Mouse (Mus musculus): ENCODE results near the gene Dgke. TPM values are rescaled to one million over a fixed set of nuclear protein-coding genes. Genes with fewer than 3 reads are reported as not detected.

Dgke gene
- total and polyA plus RNA-seq, 2 experiments from 2014 or later: 14.6 to 33.5 TPM

GRCm38 (mm10) chr11:89039325-89039724, 27.3 kb downstream of the Dgke start:
- DNase-seq (ENCODE audit: low spot score): peak; percentile 65
- Histone ChIP-seq H3K36me3 (ENCODE audit: insufficient read depth, low read length) (peaks cover 35% of the 10 kb centered on the region), H3K4me3 (ENCODE audit: low read length) (no peak overlapping the region), H3K27ac (no peak overlapping the region), H3K9me3 (ENCODE audit: low read length) (no peaks in the 10 kb centered on the region), H3K4me1 (ENCODE audit: insufficient read depth, low read length) (no peaks in the 10 kb centered on the region), H3K4me2 (ENCODE audit: low read depth, low read length) (no peak overlapping the region), H3K27me3 (ENCODE audit: insufficient read depth, low read length) (no peaks in the 10 kb centered on the region), H3K9ac (replicated peaks; ENCODE audit: low read length) (no peak overlapping the region)
- 14% methylated on average over 3 of the region's 3 CpGs for WGBS
- no peak for ATAC-seq
- peak; percentile 84 for TF ChIP-seq CTCF (IDR thresholded peaks at IDR 0.05; ENCODE audit: low read depth)

GRCm38 (mm10) chr11:89038496-89038895, 28.2 kb downstream of the Dgke start:
- ATAC-seq (no peak), DNase-seq (ENCODE audit: low spot score) (no peak)
- H3K4me2 ChIP-seq (ENCODE audit: low read depth, low read length): no peak overlapping the region
- no peak overlapping the region for H3K27ac ChIP-seq
- 83% methylated on average over 6 of the region's 6 CpGs for WGBS
- no peak overlapping the region for H3K4me3 ChIP-seq (ENCODE audit: low read length)
- no peak for TF ChIP-seq CTCF (IDR thresholded peaks at IDR 0.05; ENCODE audit: low read depth)
- H3K9me3 ChIP-seq (ENCODE audit: low read length): no peaks in the 10 kb centered on the region
- no peaks in the 10 kb centered on the region for H3K4me1 ChIP-seq (ENCODE audit: insufficient read depth, low read length)
- H3K27me3 ChIP-seq (ENCODE audit: insufficient read depth, low read length): no peaks in the 10 kb centered on the region
- peaks cover 33% of the 10 kb centered on the region for H3K36me3 ChIP-seq (ENCODE audit: insufficient read depth, low read length)
- no peak overlapping the region for H3K9ac ChIP-seq (replicated peaks; ENCODE audit: low read length)

DNA sequence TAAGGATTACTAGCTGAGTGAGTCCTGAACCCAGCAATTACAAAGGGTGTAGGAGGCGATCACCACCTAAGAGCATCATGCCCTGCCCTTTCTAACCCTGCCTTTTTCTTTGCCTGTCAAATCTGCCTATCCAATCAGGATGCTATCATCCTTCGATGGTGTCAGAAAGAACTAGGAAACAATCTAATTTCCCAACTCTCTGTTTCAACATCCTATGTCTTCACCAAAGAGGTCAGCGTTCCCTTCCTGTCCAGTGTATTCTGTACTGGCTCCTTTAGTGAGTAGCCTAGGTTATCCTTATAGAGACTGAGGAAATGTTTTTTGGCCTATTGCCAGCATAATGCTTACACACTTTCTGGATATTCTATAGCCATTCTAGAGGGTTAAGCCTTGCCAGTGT, 31.1 kb downstream of the Dgke start:
- Histone ChIP-seq H3K4me1 (ENCODE audit: insufficient read depth, low read length) (no peaks in the 10 kb centered on the region), H3K4me2 (ENCODE audit: low read depth, low read length) (no peak overlapping the region), H3K9ac (replicated peaks; ENCODE audit: low read length) (no peak overlapping the region), H3K9me3 (ENCODE audit: low read length) (no peaks in the 10 kb centered on the region), H3K4me3 (ENCODE audit: low read length) (no peak overlapping the region), H3K36me3 (ENCODE audit: insufficient read depth, low read length) (peaks cover 17% of the 10 kb centered on the region), H3K27ac (no peak overlapping the region), H3K27me3 (ENCODE audit: insufficient read depth, low read length) (no peaks in the 10 kb centered on the region)
- WGBS: 81% methylated on average over 3 of the region's 3 CpGs
- ATAC-seq (no peak), DNase-seq (ENCODE audit: low spot score) (no peak)
- TF ChIP-seq CTCF (IDR thresholded peaks at IDR 0.05; ENCODE audit: low read depth): no peak

DNA sequence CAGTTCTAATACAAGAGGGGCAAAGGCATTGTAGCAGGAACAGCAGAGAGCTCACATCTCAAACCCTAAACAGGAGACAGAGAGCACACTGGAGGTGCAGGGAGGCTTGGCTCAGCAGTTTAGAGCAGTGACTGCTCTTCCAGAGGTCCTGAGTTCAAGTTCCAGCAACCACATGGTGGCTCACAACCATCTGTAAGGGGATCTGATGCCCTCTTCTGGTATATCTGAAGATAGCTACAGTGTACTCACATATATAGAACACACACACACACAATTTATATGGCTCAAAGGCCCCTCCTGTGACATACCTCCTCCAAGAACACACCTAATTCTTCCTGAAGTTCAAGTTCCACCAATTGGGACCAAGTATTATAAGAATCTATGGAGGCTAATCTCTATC, 32.1 kb downstream of the Dgke start:
- ATAC-seq (no peak), DNase-seq (ENCODE audit: low spot score) (no peak)
- no peaks in the 10 kb centered on the region for H3K27me3 ChIP-seq (ENCODE audit: insufficient read depth, low read length)
- H3K4me1 ChIP-seq (ENCODE audit: insufficient read depth, low read length): no peaks in the 10 kb centered on the region
- no peaks in the 10 kb centered on the region for H3K9me3 ChIP-seq (ENCODE audit: low read length)
- no peak overlapping the region for H3K9ac ChIP-seq (replicated peaks; ENCODE audit: low read length)
- TF ChIP-seq CTCF (IDR thresholded peaks at IDR 0.05; ENCODE audit: low read depth): peak; percentile 10; the same call in 1 of the 2 replicates
- no peak overlapping the region for H3K4me2 ChIP-seq (ENCODE audit: low read depth, low read length)
- no peak overlapping the region for H3K4me3 ChIP-seq (ENCODE audit: low read length)
- H3K27ac ChIP-seq: no peak overlapping the region
- peaks cover 7% of the 10 kb centered on the region for H3K36me3 ChIP-seq (ENCODE audit: insufficient read depth, low read length)

GRCm38 (mm10) chr11:89031189-89031588, 35.5 kb downstream of the Dgke start:
- H3K4me2 ChIP-seq (ENCODE audit: low read depth, low read length): no peak overlapping the region
- TF ChIP-seq CTCF (IDR thresholded peaks at IDR 0.05; ENCODE audit: low read depth): no peak
- H3K9ac ChIP-seq (replicated peaks; ENCODE audit: low read length): no peak overlapping the region
- no peak for DNase-seq (ENCODE audit: low spot score)
- no peak overlapping the region for H3K27ac ChIP-seq
- H3K4me1 ChIP-seq (ENCODE audit: insufficient read depth, low read length): no peaks in the 10 kb centered on the region
- WGBS: 80% methylated on average over 1 of the region's 1 CpGs
- no peaks in the 10 kb centered on the region for H3K27me3 ChIP-seq (ENCODE audit: insufficient read depth, low read length)
- H3K36me3 ChIP-seq (ENCODE audit: insufficient read depth, low read length): no peaks in the 10 kb centered on the region
- no peak for ATAC-seq
- H3K9me3 ChIP-seq (ENCODE audit: low read length): no peaks in the 10 kb centered on the region
- no peak overlapping the region for H3K4me3 ChIP-seq (ENCODE audit: low read length)

- TF ChIP-seq CTCF (IDR thresholded peaks at IDR 0.05; ENCODE audit: low read depth): no peak
- no peak for DNase-seq (ENCODE audit: low spot score)
- Histone ChIP-seq H3K4me2 (ENCODE audit: low read depth, low read length) (no peak overlapping the region), H3K27ac (no peak overlapping the region), H3K27me3 (ENCODE audit: insufficient read depth, low read length) (no peaks in the 10 kb centered on the region), H3K36me3 (ENCODE audit: insufficient read depth, low read length) (no peaks in the 10 kb centered on the region), H3K9ac (replicated peaks; ENCODE audit: low read length) (no peak overlapping the region), H3K4me3 (ENCODE audit: low read length) (no peak overlapping the region), H3K4me1 (ENCODE audit: insufficient read depth, low read length) (no peaks in the 10 kb centered on the region), H3K9me3 (ENCODE audit: low read length) (no peaks in the 10 kb centered on the region)
- ATAC-seq: no peak
- WGBS: 68% methylated on average over 6 of the region's 6 CpGs
Measured at GRCm38 (mm10) chr11:89030552-89030951, 36.1 kb downstream of the Dgke start.

GRCm38 (mm10) chr11:89028871-89029405, 37.7 kb downstream of the Dgke start:
- no peak overlapping the region for H3K9ac ChIP-seq (replicated peaks; ENCODE audit: low read length)
- H3K9me3 ChIP-seq (ENCODE audit: low read length): no peaks in the 10 kb centered on the region
- no peak overlapping the region for H3K4me2 ChIP-seq (ENCODE audit: low read depth, low read length)
- H3K27ac ChIP-seq: no peak overlapping the region
- no peak for ATAC-seq
- no peak for DNase-seq (ENCODE audit: low spot score)
- H3K36me3 ChIP-seq (ENCODE audit: insufficient read depth, low read length): no peaks in the 10 kb centered on the region
- TF ChIP-seq CTCF (IDR thresholded peaks at IDR 0.05; ENCODE audit: low read depth): no peak
- H3K4me3 ChIP-seq (ENCODE audit: low read length): no peak overlapping the region
- H3K27me3 ChIP-seq (ENCODE audit: insufficient read depth, low read length): no peaks in the 10 kb centered on the region
- 0 out of 2 replicates have a peak, but pooled peaks cover 7% of the 10 kb centered on the region for H3K4me1 ChIP-seq (ENCODE audit: insufficient read depth, low read length)
- 61% methylated on average over 10 of the region's 10 CpGs for WGBS

Data from hindbrain, postnatal 0 days (tissue).